Mouse (Mus musculus) heart, adult 9 months (tissue): Measurements from ENCODE around the gene Ttc28.

Experiments
- DNase-seq, 2 experiments: peaks; one replicate each; pipeline ENCODE4 v3.0.0; 2022; ENCODE audit warnings: low spot score in 2 of 2

Gene Ttc28

GRCm38 (mm10) chr5:111048036-111048435 lies 168.4 kb downstream of the Ttc28 start:
- DNase-seq, result no peak

- no peak for DNase-seq
Observed at GRCm38 (mm10) chr5:111049584-111049983, 170.0 kb downstream of the Ttc28 start.

- DNase-seq, result peak; percentile 17 to 29
Observed at GRCm38 (mm10) chr5:111050135-111050534, 170.5 kb downstream of the Ttc28 start.

GRCm38 (mm10) chr5:111054380-111054779 lies 174.8 kb downstream of the Ttc28 start:
- no peak for DNase-seq

- no peak for DNase-seq
Observed at GRCm38 (mm10) chr5:111054848-111055428, 175.3 kb downstream of the Ttc28 start.

- peak; percentile 34 to 48 for DNase-seq
Observed at GRCm38 (mm10) chr5:111055507-111055906, 175.9 kb downstream of the Ttc28 start.

GRCm38 (mm10) chr5:111057084-111057483 lies 177.5 kb downstream of the Ttc28 start:
- DNase-seq, result no peak

- DNase-seq, result no peak
Observed at GRCm38 (mm10) chr5:111058401-111059139, 179.0 kb downstream of the Ttc28 start.

- DNase-seq, result peak; percentile 54 to 65
Observed at GRCm38 (mm10) chr5:111059140-111059921, 179.7 kb downstream of the Ttc28 start.

- no peak for DNase-seq
Observed at GRCm38 (mm10) chr5:111060246-111060745, 180.7 kb downstream of the Ttc28 start.

GRCm38 (mm10) chr5:111063155-111063554 lies 183.6 kb downstream of the Ttc28 start:
- DNase-seq, result no peak

GRCm38 (mm10) chr5:111063991-111064390 lies 184.4 kb downstream of the Ttc28 start:
- no peak for DNase-seq

- DNase-seq, result peak in 1 of 2 experiments; percentile 44
Observed at GRCm38 (mm10) chr5:111065770-111066169, 186.2 kb downstream of the Ttc28 start.

GRCm38 (mm10) chr5:111069503-111069902 lies 189.9 kb downstream of the Ttc28 start:
- no peak for DNase-seq

GRCm38 (mm10) chr5:111069931-111070330 lies 190.3 kb downstream of the Ttc28 start:
- no peak for DNase-seq

- no peak for DNase-seq
Observed at GRCm38 (mm10) chr5:111070361-111070760, 190.8 kb downstream of the Ttc28 start.

GRCm38 (mm10) chr5:111073316-111073736 lies 193.7 kb downstream of the Ttc28 start:
- no peak for DNase-seq

GRCm38 (mm10) chr5:111074050-111074449 lies 194.4 kb downstream of the Ttc28 start:
- DNase-seq, result no peak

- no peak for DNase-seq
Observed at GRCm38 (mm10) chr5:111075841-111076240, 196.2 kb downstream of the Ttc28 start.

- DNase-seq, result no peak
Observed at GRCm38 (mm10) chr5:111077261-111077660, 197.7 kb downstream of the Ttc28 start.

GRCm38 (mm10) chr5:111080601-111081000 lies 201.0 kb downstream of the Ttc28 start:
- no peak for DNase-seq

- no peak for DNase-seq
Observed at GRCm38 (mm10) chr5:111085849-111086248, 206.2 kb downstream of the Ttc28 start.
